Comparison of ENCODE assay signal across 8 mouse cellular contexts in the genomic region with DNA sequence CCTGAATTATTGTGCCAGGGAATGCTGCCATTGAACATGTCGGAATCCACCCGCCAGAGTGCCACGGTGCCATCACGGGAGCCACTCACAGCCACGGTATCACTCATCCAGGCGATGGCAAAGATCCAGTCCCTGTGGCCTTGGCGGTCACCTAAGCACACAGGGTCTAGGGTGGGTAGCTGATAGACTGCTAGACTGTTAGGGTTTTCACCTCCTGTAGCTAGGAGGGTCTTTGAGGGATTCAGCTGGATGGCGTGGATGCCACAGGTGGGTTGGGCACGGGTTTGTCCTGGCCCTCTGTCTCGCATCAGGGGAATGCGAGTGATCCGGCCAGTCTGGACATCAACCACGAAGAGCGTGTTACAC. TPM values are rescaled to one million over a fixed set of nuclear protein-coding genes. Genes with fewer than 3 reads are reported as not detected.
A peak's percentile ranks its signal among the peaks of the same experiment; 100 is the strongest.
DNase-seq lines count a peak whose midpoint lies in the region; ATAC-seq and TF ChIP-seq lines count a peak whose summit lies in the region.

No protein-coding gene starts in this region.

- H3K4me2 ChIP-seq in heart, postnatal 0 days (ENCODE audit: low read depth, low read length): peak overlapping the region; percentile 82
- H3K4me2 ChIP-seq in embryonic facial prominence, embryonic 12.5 days (replicated peaks): peak overlapping the region; percentile 58
- H3K4me2 ChIP-seq in hindbrain, postnatal 0 days (ENCODE audit: low read depth, low read length): peak overlapping the region; percentile 64
- peak overlapping the region; percentile 58 for H3K4me2 ChIP-seq in midbrain, postnatal 0 days (ENCODE audit: low read depth, low read length, poor library complexity, severe bottlenecking)

- TF ChIP-seq CTCF in heart, postnatal 0 days (IDR thresholded peaks at IDR 0.05; ENCODE audit: low read depth): no peak
- no peak for TF ChIP-seq CTCF in hindbrain, postnatal 0 days (IDR thresholded peaks at IDR 0.05; ENCODE audit: low read depth)
- no peak for TF ChIP-seq CTCF in midbrain, postnatal 0 days (IDR thresholded peaks at IDR 0.05)

- no peak overlapping the region for H3K9ac ChIP-seq in heart, postnatal 0 days (replicated peaks; ENCODE audit: low read depth, low read length)
- H3K9ac ChIP-seq in embryonic facial prominence, embryonic 12.5 days: no peak overlapping the region
- H3K9ac ChIP-seq in hindbrain, postnatal 0 days (replicated peaks; ENCODE audit: low read length): peak overlapping the region; percentile 48; the same call in 1 of the 2 replicates
- no peak overlapping the region for H3K9ac ChIP-seq in midbrain, postnatal 0 days (replicated peaks; ENCODE audit: low read length, poor library complexity, severe bottlenecking)

- H3K4me3 ChIP-seq in heart, postnatal 0 days (ENCODE audit: low read depth, low read length): peak overlapping the region; percentile 50
- H3K4me3 ChIP-seq in embryonic facial prominence, embryonic 12.5 days: peak overlapping the region; percentile 48
- peak overlapping the region; percentile 43 for H3K4me3 ChIP-seq in hindbrain, postnatal 0 days (ENCODE audit: low read length)
- peak overlapping the region; percentile 50; the same call in 1 of the 2 replicates for H3K4me3 ChIP-seq in midbrain, postnatal 0 days (ENCODE audit: low read depth, low read length)

- WGBS in heart, postnatal 0 days: 63% methylated on average over 14 of the region's 14 CpGs
- WGBS in embryonic facial prominence, embryonic 12.5 days: 69% methylated on average over 14 of the region's 14 CpGs
- 73% methylated on average over 14 of the region's 14 CpGs for WGBS in hindbrain, postnatal 0 days
- WGBS in midbrain, postnatal 0 days: 70% methylated on average over 14 of the region's 14 CpGs

- no peak for TF ChIP-seq EP300 in heart, postnatal 0 days (IDR thresholded peaks at IDR 0.05; ENCODE audit: low read depth)

- no peaks in the 10 kb centered on the region for H3K36me3 ChIP-seq in heart, postnatal 0 days (replicated peaks; ENCODE audit: control insufficient read depth, insufficient read depth, low read length)
- no peaks in the 10 kb centered on the region for H3K36me3 ChIP-seq in embryonic facial prominence, embryonic 12.5 days
- H3K36me3 ChIP-seq in hindbrain, postnatal 0 days (ENCODE audit: insufficient read depth, low read length): no peaks in the 10 kb centered on the region
- H3K36me3 ChIP-seq in midbrain, postnatal 0 days (ENCODE audit: insufficient read depth, low read length): no peaks in the 10 kb centered on the region

- no peaks in the 10 kb centered on the region for H3K27me3 ChIP-seq in heart, postnatal 0 days (ENCODE audit: control insufficient read depth, insufficient read depth, low read length)
- H3K27me3 ChIP-seq in embryonic facial prominence, embryonic 12.5 days: no peaks in the 10 kb centered on the region
- H3K27me3 ChIP-seq in hindbrain, postnatal 0 days (ENCODE audit: insufficient read depth, low read length): no peaks in the 10 kb centered on the region
- H3K27me3 ChIP-seq in midbrain, postnatal 0 days (ENCODE audit: insufficient read depth, low read length): no peaks in the 10 kb centered on the region

- no peaks in the 10 kb centered on the region for H3K9me3 ChIP-seq in heart, postnatal 0 days (replicated peaks; ENCODE audit: control insufficient read depth, low read length)
- H3K9me3 ChIP-seq in embryonic facial prominence, embryonic 12.5 days: no peaks in the 10 kb centered on the region
- H3K9me3 ChIP-seq in hindbrain, postnatal 0 days (ENCODE audit: low read length): no peaks in the 10 kb centered on the region
- no peaks in the 10 kb centered on the region for H3K9me3 ChIP-seq in midbrain, postnatal 0 days (ENCODE audit: low read length)

- DNase-seq in heart, postnatal 0 days (ENCODE audit: low spot score): no peak
- DNase-seq in heart, adult 18-20 months: no peak
- DNase-seq in hindbrain, postnatal 0 days (ENCODE audit: low spot score): no peak
- DNase-seq in midbrain, postnatal 0 days (ENCODE audit: low spot score): no peak
- no peak for DNase-seq in frontal cortex, postnatal 25 days (ENCODE audit: low spot score in 2 of 2)

- 0 out of 2 replicates have a peak, but pooled peaks have one; percentile 20 for ATAC-seq in heart, postnatal 0 days (ENCODE audit: insufficient read depth, low read depth)
- ATAC-seq in embryonic facial prominence, embryonic 12.5 days (ENCODE audit: insufficient number of reproducible peaks, insufficient read depth, low FRiP score, low TSS enrichment): no peak
- no peak for ATAC-seq in hindbrain, postnatal 0 days
- ATAC-seq in midbrain, postnatal 0 days (ENCODE audit: low FRiP score): 0 out of 2 replicates have a peak, but pooled peaks have one; percentile 20
- ATAC-seq in megakaryocyte, adult 5-6 weeks (ENCODE audit: poor library complexity, severe bottlenecking): no peak
- no peak for ATAC-seq in megakaryocyte progenitor cell, adult 5-6 weeks (replicated peaks; ENCODE audit: poor library complexity)

- H3K4me1 ChIP-seq in heart, postnatal 0 days (ENCODE audit: control insufficient read depth, insufficient read depth): no peaks in the 10 kb centered on the region
- H3K4me1 ChIP-seq in embryonic facial prominence, embryonic 12.5 days: no peaks in the 10 kb centered on the region
- no peaks in the 10 kb centered on the region for H3K4me1 ChIP-seq in hindbrain, postnatal 0 days (ENCODE audit: insufficient read depth, low read length)
- no peaks in the 10 kb centered on the region for H3K4me1 ChIP-seq in midbrain, postnatal 0 days (ENCODE audit: insufficient read depth, low read length)

- no peak overlapping the region for H3K27ac ChIP-seq in heart, postnatal 0 days (ENCODE audit: low read depth)
- H3K27ac ChIP-seq in embryonic facial prominence, embryonic 12.5 days: no peak overlapping the region
- no peak overlapping the region for H3K27ac ChIP-seq in hindbrain, postnatal 0 days
- H3K27ac ChIP-seq in midbrain, postnatal 0 days (ENCODE audit: low read depth, low read length): no peak overlapping the region

RNA-seq across cellular contexts. Expression of a gene that starts 0.9 kb away (rescaled TPM):
- total RNA-seq in heart, postnatal 0 days (2014; rRNA removed; ENCODE audit: low replicate concordance): 0.08 and 0.27 TPM in 2 replicates
- polyA plus RNA-seq in heart, postnatal 0 days (2015; fragmentation: Nextera tagmentation; extraction: Ambion mirVana): 0.29 and 0.30 TPM in 2 replicates
- not detected for total RNA-seq in heart, adult 18-20 months (2021)
- polyA plus RNA-seq in embryonic facial prominence, embryonic 12.5 days (2016; fragmentation: Nextera tagmentation; extraction: Ambion mirVana): 2.9 and 3.1 TPM in 2 replicates
- 2.4 and 5.9 TPM in 2 replicates for total RNA-seq in hindbrain, postnatal 0 days (2014; rRNA removed)
- 2.4 and 2.5 TPM in 2 replicates for polyA plus RNA-seq in hindbrain, postnatal 0 days (2015; fragmentation: Nextera tagmentation; extraction: Ambion mirVana)
- 4.8 and 5.9 TPM in 2 replicates for total RNA-seq in midbrain, postnatal 0 days (2014; rRNA removed)
- 2.0 and 2.6 TPM in 2 replicates for polyA plus RNA-seq in midbrain, postnatal 0 days (2015; fragmentation: Nextera tagmentation; extraction: Ambion mirVana)
- total RNA-seq in megakaryocyte, adult 5-6 weeks (2015): not detected in 2 replicates
- total RNA-seq in megakaryocyte, adult 5-6 weeks (2017): not detected in 2 replicates
- total RNA-seq in megakaryocyte progenitor cell, adult 5-6 weeks (2015): not detected in 2 replicates
- total RNA-seq in megakaryocyte progenitor cell, adult 5-6 weeks (2017): not detected in 2 replicates

Comparison
In these comparisons a context has a peak if more than half of its experiments do, and no peak if none do; other contexts are left out.
1. ATAC-seq: peak in heart, postnatal 0 days (single experiment) and midbrain, postnatal 0 days (single experiment); none in embryonic facial prominence, embryonic 12.5 days (single experiment), hindbrain, postnatal 0 days (single experiment), megakaryocyte, adult 5-6 weeks (single experiment) and megakaryocyte progenitor cell, adult 5-6 weeks (single experiment).
2. Peak in every context shown above with its lines, with median percentiles within 50 percentile points of each other: H3K4me2 ChIP-seq and H3K4me3 ChIP-seq.